Mouse (Mus musculus) embryonic facial prominence, embryonic 14.5 days (tissue): ENCODE results near the gene Vsir. TPM values are rescaled to one million over a fixed set of nuclear protein-coding genes. Genes with fewer than 3 reads are reported as not detected.

Source experiments
- ATAC-seq: fragments of 200-750 bp; cut with Nextera tagmentation; 2 replicates; pipeline ENCODE4 v1.8.0; 2017; ENCODE audit warnings: low read depth, moderate number of reproducible peaks, moderate TSS enrichment
- DNase-seq: peaks from one replicate; pipeline ENCODE4 v3.0.0-alpha.2; 2015; ENCODE audit warnings: low spot score
- H3K27ac ChIP-seq: fragments of 300-500 bp; sonication (generic); replicated peaks from 2 replicates; pipeline ENCODE4 v1.5.1; 2014; ENCODE audit warnings: low read depth, mild to moderate bottlenecking, low read length, moderate library complexity
- H3K27me3 ChIP-seq: fragments of 300-500 bp; sonication (generic); replicated peaks from 2 replicates; pipeline ENCODE4 v1.6.1; 2014; ENCODE audit warnings: low read length; ENCODE audit not compliant: control insufficient read depth, insufficient read depth
- H3K36me3 ChIP-seq: fragments of 300-500 bp; sonication (generic); 2 replicates; pipeline ENCODE4 v1.6.1; 2014; ENCODE audit warnings: low read length, mixed read lengths; ENCODE audit not compliant: control insufficient read depth, insufficient read depth
- H3K4me1 ChIP-seq: fragments of 300-500 bp; sonication (generic); 2 replicates; pipeline ENCODE4 v1.6.1; 2014; ENCODE audit warnings: antibody characterized with exemption, low read length; ENCODE audit not compliant: control insufficient read depth, insufficient read depth
- H3K4me2 ChIP-seq: fragments of 300-500 bp; sonication (generic); 2 replicates; pipeline ENCODE4 v1.6.1; 2014; ENCODE audit warnings: low read depth, mild to moderate bottlenecking, low read length, moderate library complexity, mixed read lengths
- H3K4me3 ChIP-seq: fragments of 300-500 bp; sonication (generic); 2 replicates; pipeline ENCODE4 v1.5.1; 2014; ENCODE audit warnings: low read depth, mild to moderate bottlenecking, low read length
- H3K9ac ChIP-seq: fragments of 300-500 bp; sonication (generic); 2 replicates; pipeline ENCODE4 v1.6.1; 2014; ENCODE audit warnings: low read depth, mild to moderate bottlenecking, low read length, moderate library complexity, mixed read lengths
- H3K9me3 ChIP-seq: fragments of 300-500 bp; sonication (generic); 2 replicates; pipeline ENCODE4 v1.6.1; 2016; ENCODE audit warnings: low read length; ENCODE audit not compliant: control insufficient read depth
- WGBS: fragments of 180-500 bp; shearing (Covaris S2); extraction: QIAGEN DNeasy Blood & Tissue Kit; methylation state at CpG from one replicate; pipeline ENCODE4 v1.1.7; 2014; 5-methylcytosine and 5-hydroxymethylcytosine counted together
- polyA plus RNA-seq: library from polyadenylated mRNA; unstranded; fragments of >200 nt; fragmentation: Nextera tagmentation; extraction: Ambion mirVana; gene quantifications from 2 replicates; pipeline ENCODE4 v1.2.1, GENCODE M21; 2014

Gene Vsir
- 5.5 and 6.6 TPM in 2 replicates for polyA plus RNA-seq

DNA sequence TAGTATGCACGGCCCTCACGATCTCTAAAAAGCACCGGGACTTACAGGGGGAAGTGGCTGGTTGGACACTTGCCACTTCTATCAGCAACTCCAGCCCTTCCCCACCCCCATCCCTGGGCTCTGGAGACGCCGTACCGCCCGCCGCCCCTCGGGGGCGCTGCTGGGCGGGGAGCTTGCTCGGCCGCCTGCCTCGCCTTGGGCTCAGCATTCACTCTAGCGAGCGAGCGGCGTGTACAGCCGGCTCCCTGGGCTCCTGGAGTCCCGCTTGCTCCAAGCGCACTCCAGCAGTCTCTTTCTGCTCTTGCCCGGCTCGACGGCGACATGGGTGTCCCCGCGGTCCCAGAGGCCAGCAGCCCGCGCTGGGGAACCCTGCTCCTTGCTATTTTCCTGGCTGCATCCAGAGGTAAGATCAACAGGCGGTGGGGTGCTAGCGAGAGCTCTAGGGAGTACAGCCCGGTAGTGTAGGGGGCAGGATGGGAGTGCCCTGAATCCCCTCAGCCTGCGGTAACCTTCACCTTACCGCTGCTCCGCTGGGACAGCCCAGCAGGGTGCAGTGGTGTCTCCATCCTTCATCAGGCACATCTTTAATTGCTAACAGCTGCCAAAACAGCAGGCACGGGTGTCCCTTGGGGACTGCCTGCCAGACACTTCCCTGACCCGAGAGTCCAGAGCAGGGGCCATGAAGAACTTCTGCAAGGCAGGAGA lies at the start of gene Vsir:
Gene Vsir, plus strand, starts transcription at position 151 of the 705 bp plus-strand sequence.
- 1% methylated on average over 34 of the region's 37 CpGs for WGBS
- Histone ChIP-seq H3K4me1 (peaks cover 26% of the 10 kb centered on the region), H3K27me3 (no peaks in the 10 kb centered on the region), H3K27ac (no peak within 1 kb of the TSS; the same call in 1 of the 2 replicates), H3K4me3 (peak within 1 kb of the TSS; percentile 26), H3K4me2 (peak within 1 kb of the TSS; percentile 58), H3K9ac (peak within 1 kb of the TSS; percentile 54), H3K36me3 (no peaks in the 10 kb centered on the region), H3K9me3 (no peaks in the 10 kb centered on the region)
- ATAC-seq (peak; percentile 45), DNase-seq (peak; percentile 72)

DNA sequence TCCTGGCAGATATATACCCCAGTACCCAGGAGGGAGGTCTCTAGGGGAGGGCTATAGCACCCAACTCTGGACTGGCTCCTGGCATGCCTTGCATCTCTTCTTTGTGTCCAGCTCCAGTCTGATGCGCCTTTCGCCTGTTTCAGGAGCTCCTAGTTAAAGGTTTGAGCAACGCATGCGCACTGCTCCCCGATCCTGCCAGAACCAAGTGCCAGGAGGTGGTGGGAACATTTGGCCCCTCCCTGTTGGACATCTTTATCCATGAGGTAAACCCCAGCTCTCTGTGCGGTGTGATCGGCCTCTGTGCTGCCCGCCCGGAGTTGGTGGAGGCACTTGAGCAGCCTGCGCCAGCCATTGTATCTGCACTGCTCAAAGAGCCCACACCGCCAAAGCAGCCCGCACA lies 47.0 kb upstream of the Vsir start:
- Histone ChIP-seq H3K27me3 (no peaks in the 10 kb centered on the region), H3K4me3 (no peak overlapping the region), H3K36me3 (peaks cover 82% of the 10 kb centered on the region), H3K27ac (no peak overlapping the region), H3K4me1 (no peaks in the 10 kb centered on the region), H3K9ac (no peak overlapping the region), H3K4me2 (no peak overlapping the region), H3K9me3 (no peaks in the 10 kb centered on the region)
- WGBS, result 97% methylated on average over 12 of the region's 12 CpGs
- DNase-seq (no peak), ATAC-seq (no peak)

- WGBS, result 82% methylated on average over 17 of the region's 17 CpGs
- DNase-seq (no peak), ATAC-seq (no peak)
- no peak overlapping the region for H3K9ac ChIP-seq
- H3K27ac ChIP-seq, result no peak overlapping the region
- H3K4me3 ChIP-seq, result no peak overlapping the region
- no peaks in the 10 kb centered on the region for H3K27me3 ChIP-seq
- no peaks in the 10 kb centered on the region for H3K4me1 ChIP-seq
- no peaks in the 10 kb centered on the region for H3K9me3 ChIP-seq
- peaks cover 47% of the 10 kb centered on the region for H3K36me3 ChIP-seq
- H3K4me2 ChIP-seq, result no peak overlapping the region
These were observed 43.2 kb upstream of the Vsir start for GRCm38 (mm10) chr10:60303419-60303818.

GRCm38 (mm10) chr10:60304854-60305628 lies 41.6 kb upstream of the Vsir start:
- Histone ChIP-seq H3K4me1 (no peaks in the 10 kb centered on the region), H3K27me3 (no peaks in the 10 kb centered on the region), H3K27ac (no peak overlapping the region), H3K9me3 (no peaks in the 10 kb centered on the region), H3K4me3 (no peak overlapping the region), H3K9ac (no peak overlapping the region), H3K36me3 (peaks cover 30% of the 10 kb centered on the region), H3K4me2 (no peak overlapping the region)
- peak; percentile 84 for ATAC-seq
- WGBS, result 65% methylated on average over 15 of the region's 15 CpGs
- peak; percentile 83 for DNase-seq

DNA sequence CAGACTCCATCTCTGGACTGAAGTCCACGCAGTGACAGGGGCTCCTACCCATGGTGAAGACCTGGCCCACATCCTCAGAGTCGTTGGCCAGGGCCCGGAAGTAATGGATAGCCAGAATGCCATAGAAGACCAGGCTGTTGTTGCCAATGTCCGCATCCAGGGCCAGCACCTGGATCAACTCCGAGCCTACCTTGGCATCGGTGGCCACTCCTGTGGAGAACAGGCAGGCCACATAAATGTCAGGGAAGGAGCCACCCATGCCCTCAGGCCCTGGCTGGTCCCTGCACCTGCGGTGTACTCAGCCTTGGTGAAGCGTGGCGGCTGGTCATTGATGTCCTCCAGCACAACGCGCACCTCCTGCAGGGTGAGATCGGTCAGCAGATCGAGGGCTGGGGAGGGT lies 36.0 kb upstream of the Vsir start:
- Histone ChIP-seq H3K9ac (no peak overlapping the region), H3K9me3 (no peaks in the 10 kb centered on the region), H3K27me3 (no peaks in the 10 kb centered on the region), H3K4me2 (no peak overlapping the region), H3K36me3 (no peaks in the 10 kb centered on the region), H3K4me3 (no peak overlapping the region), H3K4me1 (no peaks in the 10 kb centered on the region), H3K27ac (no peak overlapping the region)
- no peak for DNase-seq
- no peak for ATAC-seq
- WGBS, result 88% methylated on average over 13 of the region's 13 CpGs

- H3K27ac ChIP-seq, result no peak overlapping the region
- 93% methylated on average over 5 of the region's 5 CpGs for WGBS
- DNase-seq, result no peak
- no peaks in the 10 kb centered on the region for H3K36me3 ChIP-seq
- H3K4me1 ChIP-seq, result no peaks in the 10 kb centered on the region
- H3K4me3 ChIP-seq, result no peak overlapping the region
- no peaks in the 10 kb centered on the region for H3K27me3 ChIP-seq
- no peaks in the 10 kb centered on the region for H3K9me3 ChIP-seq
- H3K9ac ChIP-seq, result no peak overlapping the region
- ATAC-seq, result no peak
- no peak overlapping the region for H3K4me2 ChIP-seq
These were observed 33.0 kb upstream of the Vsir start for GRCm38 (mm10) chr10:60313606-60314005.

DNA sequence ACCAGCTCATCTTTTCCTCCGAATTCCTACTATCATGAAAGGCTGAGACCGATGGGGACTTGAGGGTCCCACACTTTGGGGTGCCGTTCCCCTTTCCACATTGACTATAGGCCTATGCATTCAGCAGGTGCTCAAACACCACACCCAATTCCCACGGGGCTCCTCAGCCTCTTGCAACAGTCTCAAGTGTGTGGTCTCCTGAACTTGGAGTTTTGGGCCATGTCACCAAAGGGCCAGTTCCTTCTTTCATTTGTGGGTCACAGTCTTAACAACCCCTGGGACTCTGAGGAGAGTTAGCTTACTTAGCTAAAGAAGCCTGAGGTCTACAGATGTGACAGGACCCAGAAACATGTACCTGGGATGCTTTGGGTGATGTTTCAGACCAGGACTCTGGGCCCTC lies 30.5 kb upstream of the Vsir start:
- no peaks in the 10 kb centered on the region for H3K27me3 ChIP-seq
- DNase-seq (no peak), ATAC-seq (no peak)
- WGBS, result 93% methylated on average over 4 of the region's 4 CpGs
- no peak overlapping the region for H3K27ac ChIP-seq
- H3K36me3 ChIP-seq, result no peaks in the 10 kb centered on the region
- no peaks in the 10 kb centered on the region for H3K4me1 ChIP-seq
- no peaks in the 10 kb centered on the region for H3K9me3 ChIP-seq
- H3K4me3 ChIP-seq, result no peak overlapping the region
- H3K9ac ChIP-seq, result no peak overlapping the region
- H3K4me2 ChIP-seq, result no peak overlapping the region

DNA sequence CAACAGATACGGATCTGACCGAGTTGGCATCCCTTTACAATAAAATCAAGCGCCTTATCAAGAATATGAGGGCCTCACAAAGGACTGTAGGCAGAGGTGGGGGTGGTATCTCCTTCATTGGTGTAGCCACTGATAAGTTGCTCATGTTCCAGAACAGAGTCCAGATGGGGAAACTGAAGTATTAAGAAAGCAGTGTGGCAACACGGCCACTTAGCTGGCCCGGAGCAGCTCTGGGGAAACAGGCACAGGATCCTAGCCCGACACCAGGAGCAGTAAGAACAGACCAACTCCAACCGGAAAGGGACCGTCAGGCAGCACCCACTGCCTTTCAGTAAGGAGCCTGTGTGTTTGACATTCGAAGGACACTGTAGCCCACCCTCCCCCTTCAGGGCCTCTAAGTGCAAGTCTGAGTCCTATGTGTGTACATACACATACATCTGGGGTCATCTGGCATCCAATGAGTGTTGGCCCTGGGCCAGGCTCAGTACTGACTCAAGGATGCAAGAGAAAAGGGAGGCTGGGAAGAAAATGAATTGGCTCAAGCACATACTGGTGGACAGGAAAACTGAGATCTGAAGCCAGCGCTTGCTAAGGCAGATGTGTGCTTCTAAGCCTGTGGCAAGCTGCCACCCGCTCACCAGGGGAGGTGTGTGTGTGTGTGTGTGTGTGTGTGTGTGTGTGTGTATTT lies 17.5 kb upstream of the Vsir start:
- H3K27ac ChIP-seq, result 0 out of 2 replicates have a peak overlapping the region, but pooled peaks have one; percentile 16
- no peaks in the 10 kb centered on the region for H3K27me3 ChIP-seq
- no peaks in the 10 kb centered on the region for H3K36me3 ChIP-seq
- 65% methylated on average over 11 of the region's 11 CpGs for WGBS
- peak; percentile 44; the same call in 1 of the 2 replicates for ATAC-seq
- peak; percentile 75 for DNase-seq
- no peaks in the 10 kb centered on the region for H3K9me3 ChIP-seq
- H3K4me2 ChIP-seq, result no peak overlapping the region
- H3K4me1 ChIP-seq, result 0 out of 2 replicates have a peak, but pooled peaks cover 7% of the 10 kb centered on the region
- no peak overlapping the region for H3K4me3 ChIP-seq
- no peak overlapping the region for H3K9ac ChIP-seq
